Mouse (Mus musculus) cerebellum, postnatal 4 days (tissue): ENCODE data around the gene Sppl3.
A peak's percentile ranks its signal among the peaks of the same experiment; 100 is the strongest.

Source experiments
- DNase-seq, 2 experiments: peaks; one replicate each; pipeline ENCODE4 v3.0.0; 2022; ENCODE audit warnings: low spot score in 2 of 2, mixed read lengths in 1 of 2

Gene Sppl3

DNA sequence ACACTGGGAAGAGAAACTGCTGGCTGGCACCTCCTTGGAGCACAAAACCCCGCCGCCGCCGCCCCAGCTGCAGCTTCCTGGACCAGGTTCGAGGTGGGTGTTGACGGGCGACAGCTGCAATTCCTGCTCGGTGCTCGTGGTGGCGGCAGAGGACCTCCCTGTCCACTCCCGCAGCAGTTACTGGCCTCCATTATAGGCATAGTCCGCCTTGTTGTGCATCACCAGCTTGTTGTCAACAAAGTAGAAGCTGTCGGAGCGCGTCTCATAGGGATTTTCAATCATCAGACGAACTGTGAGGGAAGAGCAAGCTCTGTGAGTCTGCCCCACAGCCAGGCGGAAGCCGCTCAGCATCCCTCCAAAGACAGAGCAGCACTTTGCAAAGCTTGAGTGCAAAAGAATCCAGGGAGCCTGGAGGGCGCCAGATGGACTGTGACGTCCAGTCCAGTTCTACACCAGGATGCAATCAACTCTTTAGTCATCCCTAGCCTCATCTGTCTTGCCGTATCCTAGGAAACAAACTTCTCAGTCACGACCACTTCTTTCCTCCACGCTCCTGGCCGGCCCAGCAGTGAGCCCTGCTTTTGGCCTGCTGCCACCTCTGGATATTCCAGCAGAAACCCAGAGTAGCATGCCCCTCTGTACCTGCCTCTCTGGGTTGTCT is 114.4 kb downstream of the Sppl3 start:
- peak; percentile 72 to 88 for DNase-seq

DNA sequence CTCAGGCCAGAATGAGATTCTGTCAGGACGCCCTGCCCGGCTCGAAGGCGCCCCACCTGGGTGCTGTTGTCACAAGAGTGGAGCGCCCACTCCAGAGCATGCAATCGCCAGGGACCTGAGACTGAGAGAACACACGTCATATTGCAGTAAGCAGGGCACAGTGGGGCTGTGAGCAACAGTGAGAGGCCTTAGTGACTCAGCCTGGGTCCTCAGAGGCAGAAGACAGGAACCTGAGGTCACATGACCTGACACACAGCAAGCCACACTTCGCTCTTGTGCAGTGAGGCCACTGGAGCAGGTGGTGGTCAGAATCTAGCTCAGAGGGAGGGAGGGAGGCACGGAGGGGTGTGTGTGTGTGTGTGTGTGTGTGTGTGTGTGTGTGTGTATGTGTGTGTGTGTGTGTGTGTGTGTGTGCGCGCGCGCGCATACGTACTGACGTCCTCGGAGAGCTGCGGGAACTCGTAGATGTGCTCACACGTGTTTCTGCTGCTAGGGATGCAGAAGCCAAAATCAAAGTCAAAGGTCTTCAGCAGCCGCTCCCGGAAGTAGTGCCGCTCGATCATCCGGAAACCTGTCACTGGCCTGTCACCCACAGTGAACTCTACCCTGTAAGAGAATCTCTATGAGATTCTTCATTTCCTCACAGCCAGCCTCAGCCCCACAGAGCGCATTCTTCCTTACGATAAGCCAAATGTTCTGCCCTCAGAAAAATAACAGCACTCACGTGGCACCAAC is 115.8 kb downstream of the Sppl3 start:
- DNase-seq = no peak

DNA sequence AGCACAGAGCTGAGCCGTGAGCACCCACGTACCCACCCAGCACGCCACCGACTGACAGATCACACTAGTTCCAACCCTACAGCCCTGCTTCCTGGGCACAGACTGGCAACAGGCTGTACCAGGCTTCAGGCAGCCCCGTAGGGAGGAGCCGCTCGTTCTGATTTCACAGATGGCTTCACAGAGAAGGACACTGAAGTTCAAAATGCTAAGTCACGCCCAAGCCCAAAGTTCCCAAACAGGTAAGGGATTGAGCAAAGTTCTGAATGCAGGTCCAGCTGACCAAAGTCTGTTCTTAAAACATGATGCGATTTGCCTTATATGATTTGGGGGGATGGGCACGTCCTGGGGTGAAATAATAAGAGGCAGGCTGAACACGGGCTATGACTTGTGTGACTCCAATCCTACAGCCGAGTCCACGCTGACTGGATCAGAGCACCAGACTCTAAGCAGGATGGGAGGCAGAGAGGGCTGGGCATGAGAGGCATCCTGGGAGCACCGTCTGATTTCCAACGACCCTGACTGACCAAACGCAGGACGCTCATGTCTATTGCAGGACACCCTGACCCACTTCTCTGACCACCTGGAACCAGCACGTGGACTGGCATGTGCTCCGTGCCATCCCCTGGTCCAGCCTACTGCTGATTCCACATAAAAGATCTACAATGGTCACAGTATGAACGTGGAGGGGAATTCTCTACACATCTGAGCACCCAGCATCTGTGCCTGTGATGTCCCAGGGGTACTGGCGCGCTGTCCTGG is 116.7 kb downstream of the Sppl3 start:
- no peak for DNase-seq

DNA sequence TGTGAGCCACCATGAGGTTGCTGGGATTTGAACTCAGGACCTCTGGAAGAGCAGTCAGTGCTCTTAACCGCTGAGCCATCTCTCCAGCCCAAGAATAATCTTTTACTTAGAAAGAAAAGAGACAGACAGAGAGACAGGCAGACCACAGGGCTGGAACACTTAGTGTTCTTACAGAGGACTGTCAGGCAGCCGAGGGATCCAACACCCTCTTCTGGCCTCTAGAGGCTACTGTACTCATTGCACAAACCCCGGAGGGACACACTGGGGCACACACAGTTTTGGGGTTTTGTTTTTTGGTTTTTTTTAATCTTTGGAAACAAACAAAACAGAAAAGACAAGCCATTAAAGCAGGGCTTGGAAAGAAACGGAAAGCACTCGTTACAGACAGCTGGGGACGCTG is 118.4 kb downstream of the Sppl3 start:
- DNase-seq = no peak

DNA sequence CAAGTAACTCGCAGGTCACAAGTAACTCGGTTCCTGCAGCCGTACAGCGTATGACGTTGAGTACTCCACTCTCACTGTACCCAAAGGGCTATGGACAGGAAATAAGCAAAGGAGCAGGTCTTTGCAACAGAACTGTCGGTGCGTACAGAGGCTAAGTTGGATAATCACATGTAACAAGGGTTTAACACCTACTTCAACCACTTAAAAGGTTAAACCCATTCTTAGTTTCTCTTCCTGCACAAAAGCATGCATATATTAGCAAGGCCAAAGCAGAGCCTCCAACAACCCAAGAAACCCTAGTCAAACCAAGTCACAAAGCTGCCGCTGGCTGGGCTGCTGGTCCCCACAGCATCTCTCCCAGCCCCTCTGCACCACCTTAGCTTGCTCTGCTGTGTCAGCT is 121.5 kb downstream of the Sppl3 start:
- DNase-seq = no peak

DNA sequence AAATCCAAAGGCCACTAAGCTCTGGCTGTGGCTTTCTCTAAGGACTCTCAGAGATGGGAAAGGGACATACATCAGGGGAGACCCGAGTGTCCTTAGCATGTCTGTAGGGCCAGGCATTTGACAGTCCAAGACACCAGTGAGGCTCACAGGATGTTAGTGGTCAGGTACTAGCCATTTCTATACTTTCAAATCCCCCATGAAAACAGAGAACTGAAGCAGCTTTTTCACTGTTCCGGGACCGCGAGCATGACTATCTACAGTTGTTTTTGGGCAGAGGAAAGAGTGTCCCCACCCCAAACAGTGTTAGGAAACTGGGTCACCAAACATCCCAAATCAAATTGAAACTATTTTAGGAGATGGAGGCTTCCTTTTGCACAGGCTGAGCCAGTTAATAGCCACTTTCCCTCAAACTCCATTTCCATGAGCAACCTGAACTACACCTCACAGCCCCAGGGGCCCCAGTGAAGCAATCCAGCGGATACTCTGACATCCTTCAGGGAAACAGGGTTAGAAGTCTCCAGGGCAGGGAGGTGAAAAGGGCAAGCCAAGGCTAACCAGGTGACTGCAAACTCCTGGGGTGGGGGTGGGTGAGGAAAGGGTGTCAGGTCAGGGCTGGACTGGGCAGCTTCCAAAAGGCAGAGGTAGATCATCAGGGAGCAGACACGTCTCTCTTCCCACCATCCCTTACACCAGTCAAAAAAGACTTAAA is 122.6 kb downstream of the Sppl3 start:
- no peak for DNase-seq

DNA sequence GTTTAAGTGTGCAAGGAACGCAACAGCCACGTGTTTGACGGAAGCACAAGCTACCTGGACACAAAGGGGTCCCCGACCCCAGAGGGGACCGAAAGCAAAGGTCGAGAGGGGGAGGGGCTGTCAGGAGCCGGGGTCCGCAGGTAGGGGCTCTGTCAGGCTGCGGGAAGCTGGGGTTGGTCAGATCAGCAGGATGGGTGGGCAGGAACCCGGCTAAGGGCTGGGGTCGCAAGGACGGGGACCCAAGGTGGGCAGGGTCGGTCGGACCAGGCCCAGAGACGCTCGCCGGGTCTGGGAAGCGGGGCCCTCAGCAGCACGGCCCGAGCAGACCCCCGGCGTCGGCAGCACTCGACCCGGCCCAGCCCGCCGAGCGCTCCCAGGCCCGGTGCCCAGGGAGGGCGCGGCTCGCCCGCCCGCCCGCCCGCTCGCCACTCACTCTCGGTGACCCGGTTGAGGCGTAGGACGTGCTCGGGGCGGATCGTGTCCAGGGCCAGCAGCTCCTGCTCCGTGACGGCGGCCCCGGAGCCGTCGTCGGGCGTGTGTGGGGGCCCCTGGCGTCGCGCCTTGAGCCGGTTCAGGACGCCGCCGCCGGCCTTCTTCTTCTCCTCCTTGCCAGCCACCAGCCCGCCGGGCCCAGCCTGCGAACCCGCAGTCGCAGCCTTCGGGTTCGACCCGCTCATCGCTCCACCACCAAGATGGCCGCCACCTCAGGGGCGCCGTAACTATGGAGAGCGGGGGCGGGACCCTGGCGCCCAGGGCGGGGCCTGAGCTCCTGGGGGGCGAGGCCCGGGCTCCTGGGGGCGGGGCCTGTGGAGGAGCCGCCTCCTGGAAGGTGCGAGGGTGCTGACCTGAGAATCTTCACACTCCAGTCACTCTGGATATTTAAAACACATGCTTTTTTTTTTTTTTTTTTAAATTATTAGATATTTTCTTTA is 123.6 kb downstream of the Sppl3 start, which contains the start of gene Unc119b:
Unc119b (minus strand) TSS at position 742 of the 932 bp plus-strand sequence.
- peak; percentile 70 to 84 for DNase-seq

DNA sequence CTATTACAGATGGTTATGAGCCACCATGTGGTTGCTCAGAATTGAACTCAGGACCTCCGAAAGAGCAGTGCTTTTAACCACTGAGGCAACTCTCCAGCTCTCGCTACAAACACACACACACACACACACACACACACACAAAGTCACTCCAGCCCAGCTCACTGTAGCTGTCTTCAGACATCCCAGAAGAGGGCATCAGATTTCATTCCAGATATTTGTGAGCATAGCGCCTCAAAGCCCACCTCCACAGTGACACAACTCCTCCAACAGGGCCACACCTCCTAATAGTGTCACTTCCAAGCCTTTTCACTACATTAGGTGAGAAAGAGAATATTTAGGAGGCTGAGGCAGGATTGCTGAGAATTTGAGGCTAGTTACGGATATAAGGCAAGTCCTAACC is 128.2 kb downstream of the Sppl3 start:
- DNase-seq = no peak

DNA sequence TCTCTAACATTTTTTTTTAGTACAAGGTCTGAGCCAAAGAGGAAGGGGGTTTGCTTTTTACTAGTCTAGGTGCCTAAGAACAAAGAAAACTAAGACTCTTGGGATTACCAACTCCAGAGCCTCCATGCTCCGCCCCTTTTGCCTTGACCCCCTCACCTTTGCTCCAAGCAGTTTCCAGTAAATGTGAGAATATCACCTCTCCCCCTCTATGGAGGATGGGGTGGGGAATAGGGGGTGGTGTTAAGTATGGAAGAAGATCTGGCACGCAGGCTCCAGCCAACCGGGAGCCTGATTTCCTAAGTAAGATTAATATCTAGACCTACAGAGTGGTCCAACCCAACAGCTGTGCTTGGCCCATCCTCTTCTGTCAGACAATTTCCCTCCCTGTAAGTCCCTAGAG is 129.8 kb downstream of the Sppl3 start:
- DNase-seq = no peak

DNA sequence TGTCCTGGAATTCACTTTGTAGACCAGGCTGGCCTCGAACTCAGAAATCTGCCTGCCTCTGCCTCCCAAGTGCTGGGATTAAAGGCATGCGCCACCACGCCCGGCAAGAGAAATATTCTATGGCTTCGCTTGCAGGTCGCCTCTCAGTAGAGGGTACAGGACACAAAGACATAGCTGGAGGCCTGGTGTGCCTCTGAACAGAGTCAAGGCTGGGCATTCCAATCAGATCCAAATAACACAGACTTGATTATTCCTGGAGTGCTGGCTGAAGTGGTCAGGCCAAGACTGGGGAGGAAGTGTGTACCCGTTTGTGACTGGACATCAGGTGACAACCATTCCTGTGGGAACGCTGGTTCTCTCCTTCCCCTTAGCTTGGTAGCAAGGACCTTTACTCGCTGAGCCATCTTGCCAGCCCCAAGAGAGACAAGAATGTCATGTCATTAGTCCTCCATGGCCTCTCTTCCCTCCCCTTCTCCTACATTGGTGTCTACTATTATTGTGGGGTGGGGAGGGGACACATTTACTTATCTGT is 131.3 kb downstream of the Sppl3 start:
- DNase-seq = no peak

DNA sequence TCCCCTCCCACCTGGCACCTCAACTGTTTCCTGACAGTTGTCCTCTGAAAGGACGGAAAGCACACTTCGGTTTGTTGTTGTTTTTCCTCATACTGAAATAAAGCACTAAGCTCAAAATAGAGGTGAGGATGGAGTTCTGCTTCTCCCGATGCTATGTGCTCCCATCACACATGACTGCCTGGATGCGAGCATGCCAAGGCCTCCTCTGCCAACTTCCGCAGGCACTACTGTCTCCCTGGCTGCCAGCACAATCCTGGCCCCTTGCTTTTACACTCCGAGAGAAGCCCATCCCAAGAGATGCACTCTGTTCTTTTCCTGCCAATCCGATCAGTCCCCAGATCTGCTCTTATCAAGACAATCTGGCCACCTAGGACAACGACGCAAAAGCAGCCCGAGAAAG is 132.6 kb downstream of the Sppl3 start:
- peak in 1 of 2 experiments; percentile 52 for DNase-seq

DNA sequence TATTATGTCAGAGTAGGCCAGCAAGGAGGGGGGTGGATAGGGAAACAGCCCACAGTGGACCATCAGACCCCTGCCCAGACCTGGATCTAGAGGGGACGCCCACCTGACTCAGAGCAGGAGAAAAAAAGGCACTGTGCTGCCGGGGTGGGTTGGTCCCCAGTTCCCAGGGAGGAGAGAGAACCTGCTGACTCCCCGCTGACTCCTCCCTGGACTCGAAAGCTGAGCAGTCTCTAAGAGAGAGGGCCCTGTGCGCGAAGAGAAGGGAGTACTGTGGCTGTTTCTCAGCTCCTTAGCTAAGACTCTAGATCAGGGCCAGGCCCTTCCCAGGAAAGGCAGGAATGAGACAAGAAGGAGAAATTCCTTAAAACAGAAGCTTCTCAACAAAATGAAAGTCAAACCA is 133.5 kb downstream of the Sppl3 start:
- DNase-seq = no peak

DNA sequence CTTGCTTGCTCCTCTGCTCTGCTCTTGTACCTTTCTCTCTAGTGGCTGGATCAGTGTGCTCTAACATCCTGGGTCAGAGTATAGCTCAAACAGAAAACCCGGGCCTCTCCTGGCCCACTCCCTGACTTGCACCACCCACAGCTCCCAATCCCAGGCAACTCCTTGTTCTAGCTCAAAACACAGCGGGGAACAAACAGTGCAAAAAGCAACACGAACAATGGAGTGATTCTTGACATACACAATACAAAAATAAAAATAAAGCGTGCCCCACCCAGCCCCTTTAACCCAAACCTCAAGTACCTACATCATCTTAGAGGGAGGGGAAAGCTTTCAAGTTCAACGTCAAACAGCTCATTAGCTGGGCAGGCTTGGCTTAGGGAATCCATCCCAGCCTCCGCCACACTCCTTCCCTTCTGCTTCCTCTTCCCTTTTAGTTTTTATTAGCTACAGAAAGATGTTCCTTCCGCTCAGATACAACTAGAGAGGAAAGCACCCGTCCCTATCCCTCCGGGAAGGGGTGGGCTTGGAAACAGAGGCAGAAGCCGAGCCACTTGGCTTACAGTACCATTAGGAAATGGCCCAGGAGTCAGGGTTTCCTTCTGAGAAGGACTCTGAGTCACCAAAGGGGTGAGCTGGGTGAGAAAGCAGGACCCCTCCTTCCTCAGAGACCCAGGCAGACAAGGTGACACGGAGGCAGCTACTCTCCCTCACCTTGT is 134.5 kb downstream of the Sppl3 start:
- DNase-seq = no peak

DNA sequence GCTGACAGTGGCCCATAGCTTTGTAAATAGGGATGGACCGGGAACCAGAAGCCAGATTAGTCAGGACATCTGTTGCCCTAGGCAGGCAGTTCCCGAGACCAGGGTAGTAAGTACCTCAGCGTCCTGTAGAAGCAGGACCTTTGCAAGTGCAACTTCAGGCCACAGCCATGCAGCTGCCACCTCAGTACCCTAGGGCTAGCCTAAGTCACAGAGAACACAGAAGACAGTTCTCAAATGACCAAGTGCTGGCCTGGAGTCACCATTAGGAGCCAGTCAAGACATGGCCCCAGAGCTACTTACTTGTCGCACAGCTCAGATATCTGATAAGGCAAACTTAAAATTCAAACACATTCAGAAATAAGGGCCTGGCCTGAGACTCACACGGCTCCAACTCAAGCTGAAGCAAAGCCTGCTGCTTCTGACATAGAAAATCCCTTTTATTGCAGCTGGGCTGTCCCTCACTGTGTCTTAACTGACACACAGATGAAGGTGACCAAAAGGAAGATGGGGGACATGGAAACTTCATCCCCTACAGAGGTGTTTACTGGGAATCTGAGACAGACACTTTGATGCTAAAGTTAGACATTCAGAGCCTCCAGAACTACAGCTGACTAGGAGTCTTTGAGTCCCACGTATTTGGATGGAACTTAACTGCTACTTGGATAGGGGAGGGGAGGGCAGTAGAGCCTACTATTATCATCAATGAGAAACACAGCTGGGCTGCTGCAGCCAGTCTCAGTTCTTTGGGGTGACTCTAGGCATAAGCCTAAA is 135.2 kb downstream of the Sppl3 start:
- DNase-seq = no peak

DNA sequence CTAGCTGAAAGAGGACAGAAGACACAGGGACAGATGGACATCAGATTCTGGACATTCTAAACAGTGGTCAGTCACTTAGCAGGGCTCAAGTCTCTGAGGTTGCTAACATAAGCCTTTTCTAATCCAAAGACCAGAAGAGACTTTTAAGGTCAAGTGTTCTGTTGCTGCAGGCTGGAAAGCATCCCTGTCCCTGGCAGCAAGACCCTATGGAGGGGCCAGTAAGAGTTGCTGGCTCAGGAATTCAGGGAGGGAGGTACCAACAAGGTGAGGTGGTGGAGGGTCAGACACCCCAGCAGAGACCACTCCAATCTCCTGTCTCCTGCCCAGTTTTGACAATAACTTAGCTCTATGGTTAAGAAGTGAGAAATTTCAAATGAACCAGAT is 135.8 kb downstream of the Sppl3 start:
- DNase-seq = no peak

DNA sequence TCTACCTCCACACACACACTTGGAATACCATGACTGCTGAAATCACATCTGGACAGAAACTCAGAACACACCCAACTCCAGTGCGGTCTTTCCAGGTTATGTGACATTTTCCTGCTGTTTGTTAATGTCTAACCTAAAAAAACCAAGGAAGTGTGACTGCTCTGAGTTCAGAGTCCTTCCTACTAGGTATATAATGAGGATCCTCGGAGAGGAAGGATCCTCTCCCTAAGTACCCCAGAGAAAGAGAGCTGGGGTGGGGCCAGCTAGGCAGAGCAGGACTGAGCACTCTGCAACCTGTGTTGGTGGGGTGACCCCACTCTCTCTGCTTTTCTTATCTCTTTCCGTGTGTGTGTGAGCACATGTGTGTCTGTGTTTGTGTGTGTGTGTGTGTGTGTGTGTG is 136.5 kb downstream of the Sppl3 start:
- no peak for DNase-seq

DNA sequence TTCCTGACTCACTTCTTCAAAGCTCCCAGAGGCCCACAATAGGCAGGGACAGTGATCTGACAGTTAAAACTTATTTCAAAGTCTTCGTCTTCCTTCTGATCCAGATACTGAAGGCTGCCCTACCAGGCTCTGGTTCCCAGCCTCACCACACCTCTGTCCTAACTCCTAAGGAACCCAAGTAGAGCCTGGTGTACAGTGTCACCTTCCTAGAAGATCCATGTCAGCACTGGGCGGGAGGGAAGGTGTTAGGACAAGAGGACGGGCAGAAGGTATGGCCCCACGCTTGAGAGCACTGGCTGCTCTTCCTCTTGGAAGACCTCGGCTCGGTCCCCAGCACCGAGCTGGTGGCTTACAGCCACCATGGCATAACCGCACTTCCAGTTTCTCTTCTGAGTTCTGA is 137.4 kb downstream of the Sppl3 start:
- DNase-seq = no peak
